Mouse (Mus musculus): ENCODE results near the gene Slmap.

- no peak for TF ChIP-seq POLR2A (IDR thresholded peaks at IDR 0.05; ENCODE audit: extremely low read depth, insufficient read depth, low read length)
- no peak for TF ChIP-seq CTCF (IDR thresholded peaks at IDR 0.05; ENCODE audit: low read depth, low read length)
Measured at GRCm38 (mm10) chr14:26488329-26489020, 46.3 kb downstream of the Slmap start.
